Mouse (Mus musculus): Measurements from ENCODE around the gene Amy2a1. TPM values are rescaled to one million over a fixed set of nuclear protein-coding genes. Genes with fewer than 3 reads are reported as not detected.

Amy2a1 gene
- polyA plus RNA-seq (2012; rRNA removed) = not detected in 2 replicates

DNA sequence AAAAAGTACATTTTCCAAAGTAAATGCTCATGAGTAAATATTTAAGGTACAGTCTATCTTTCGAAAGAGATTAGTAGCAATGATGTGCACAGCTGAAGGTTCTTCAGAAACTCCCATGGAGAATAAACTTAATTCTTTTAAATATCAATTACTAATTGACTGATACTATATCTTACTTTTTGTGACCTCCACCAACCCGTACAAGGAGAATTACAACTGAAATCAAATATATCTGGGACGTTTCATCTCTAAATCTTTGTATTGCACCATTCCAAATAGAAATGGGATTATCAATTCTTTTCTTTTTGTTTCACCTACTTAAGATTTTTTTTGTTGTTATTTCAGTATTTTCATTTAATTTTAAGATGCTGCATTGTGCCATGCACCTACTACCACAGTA is at the start of gene Amy2a1:
Gene Amy2a1, minus strand, starts transcription at position 101 of the 400 bp plus-strand sequence.

Other genes with a start within 250 kb of the Amy2a1 start
- 134 TPM in 1 of 2 replicates, not detected in the other for gene Amy2a4, start 241.0 kb downstream of the Amy2a1 start, polyA plus RNA-seq (2012; rRNA removed)
- 134 TPM in 1 of 2 replicates, not detected in the other for gene Amy2a3, start 208.4 kb downstream of the Amy2a1 start, polyA plus RNA-seq (2012; rRNA removed)
- 134 TPM in 1 of 2 replicates, not detected in the other for gene Amy2a2, start 175.8 kb downstream of the Amy2a1 start, polyA plus RNA-seq (2012; rRNA removed)
- gene Amy1, start 74.3 kb upstream of the Amy2a1 start, polyA plus RNA-seq (2012; rRNA removed) = 0.12 and 0.22 TPM in 2 replicates
- 4.1 and 4.6 TPM in 2 replicates for gene Rnpc3, start 97.7 kb upstream of the Amy2a1 start, polyA plus RNA-seq (2012; rRNA removed)

Measured in colon, adult 2 months (tissue).